Mouse (Mus musculus) kidney, postnatal 10 days (tissue): ENCODE results near the gene Olfr902.
"Not testable (repeated sequence)": the region's sequence is repeated elsewhere in the genome, so short reads cannot be mapped to it uniquely, and the experiment has no call there.

Experiments
- DNase-seq: peaks from one replicate; pipeline ENCODE4 v3.0.0; 2021; ENCODE audit warnings: mixed read lengths

Olfr902 gene

DNA sequence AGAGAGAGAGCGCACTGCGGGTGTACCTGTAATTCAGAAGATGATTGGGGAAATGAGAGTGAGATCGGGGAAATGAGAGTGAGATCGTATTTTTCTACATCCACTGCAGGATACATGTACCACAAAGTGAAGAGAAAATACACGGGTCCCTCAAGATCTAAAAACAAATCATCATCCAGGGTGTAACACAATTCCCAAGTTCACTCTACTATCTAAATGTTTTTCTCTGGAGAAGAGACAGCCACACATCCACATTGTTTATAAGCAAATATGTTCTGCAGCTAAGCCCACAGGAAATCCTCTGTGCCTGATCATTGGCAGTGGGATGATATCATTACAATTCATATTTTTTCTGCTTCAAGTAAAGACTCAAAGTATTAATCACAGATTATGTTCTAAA lies at the start of gene Olfr902:
Olfr902 (plus strand) TSS at position 301 of the 400 bp plus-strand sequence.
- no peak for DNase-seq

DNA sequence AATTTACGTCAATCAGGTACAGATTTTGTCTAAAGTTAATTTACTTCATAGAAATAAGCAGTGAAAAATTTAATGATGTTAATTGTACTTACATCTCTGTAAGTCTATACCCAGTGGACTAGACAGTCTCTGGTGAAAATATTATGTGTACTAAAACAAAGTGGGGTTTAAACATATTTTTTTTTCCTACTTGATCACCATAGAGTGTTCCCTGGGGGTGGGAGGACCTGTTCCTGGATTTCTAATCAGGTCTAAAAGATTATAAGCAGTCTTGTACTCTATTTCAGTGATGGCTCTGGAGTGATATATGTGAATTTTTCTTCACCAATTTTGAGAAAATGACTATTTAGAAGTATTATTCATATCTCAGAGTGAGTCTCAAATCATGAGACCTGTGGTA lies 46.1 kb upstream of the Olfr902 start, which contains the start of gene Olfr147:
Olfr147 (plus strand) TSS at position 301 of the 400 bp plus-strand sequence.
- no peak for DNase-seq

DNA sequence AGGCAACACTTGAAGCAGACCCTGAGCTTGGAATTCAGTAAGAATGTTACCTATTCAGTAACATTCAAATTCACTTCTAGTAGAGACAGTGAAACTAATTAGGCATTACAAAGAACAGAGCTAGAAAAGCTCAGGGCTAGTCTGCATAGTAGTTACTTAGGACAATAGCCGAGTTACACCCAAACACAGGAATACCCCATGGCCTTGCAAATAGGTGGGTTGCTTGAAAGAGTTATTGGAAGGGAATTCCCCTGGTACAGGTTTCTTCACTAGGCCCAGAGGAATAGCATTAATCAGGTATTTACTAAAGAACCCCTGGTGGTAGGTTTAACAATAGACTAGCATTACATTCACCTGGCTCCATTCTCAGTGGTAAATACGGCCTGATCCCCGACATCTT lies 40.0 kb upstream of the Olfr902 start:
- DNase-seq: not testable (repeated sequence)

DNA sequence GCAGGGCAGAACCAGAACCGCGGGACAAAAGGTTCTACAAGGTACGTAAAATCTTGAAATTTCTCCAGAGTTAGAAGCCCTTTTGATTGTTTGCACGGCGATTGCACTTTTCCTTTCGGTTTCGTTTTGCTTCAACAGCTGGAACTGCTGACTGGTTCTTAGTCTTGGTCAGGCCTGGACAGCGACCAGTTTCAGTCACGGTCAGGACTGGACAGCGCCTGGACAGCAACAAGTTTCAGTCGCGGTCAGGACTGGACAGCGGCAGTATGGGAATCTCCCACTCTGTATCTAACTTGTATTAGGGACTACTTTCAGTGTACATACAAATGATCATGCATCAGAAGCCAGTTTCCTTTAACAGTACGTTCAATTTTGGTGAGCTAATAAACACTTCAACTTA lies 34.0 kb upstream of the Olfr902 start:
- DNase-seq: peak; percentile 50

DNA sequence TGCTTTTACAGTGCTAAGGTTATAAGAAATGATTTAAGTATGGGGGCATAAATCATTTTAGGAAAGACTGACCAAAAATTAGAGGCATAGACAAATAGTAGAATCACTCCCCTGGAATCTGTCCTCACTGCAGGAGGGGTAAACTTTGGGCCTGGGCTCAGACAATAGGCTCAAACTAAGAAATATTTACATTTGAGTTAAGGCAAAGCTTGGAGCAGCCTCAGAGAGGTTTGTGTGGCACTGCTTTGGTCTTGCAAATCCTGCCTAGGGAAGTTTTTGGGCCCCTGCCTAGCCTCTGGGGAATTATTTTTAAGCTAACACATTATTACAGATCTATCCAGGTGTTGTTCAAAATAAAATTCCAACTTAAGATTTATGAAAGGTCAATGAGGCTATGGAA lies 23.7 kb upstream of the Olfr902 start:
- no peak for DNase-seq

DNA sequence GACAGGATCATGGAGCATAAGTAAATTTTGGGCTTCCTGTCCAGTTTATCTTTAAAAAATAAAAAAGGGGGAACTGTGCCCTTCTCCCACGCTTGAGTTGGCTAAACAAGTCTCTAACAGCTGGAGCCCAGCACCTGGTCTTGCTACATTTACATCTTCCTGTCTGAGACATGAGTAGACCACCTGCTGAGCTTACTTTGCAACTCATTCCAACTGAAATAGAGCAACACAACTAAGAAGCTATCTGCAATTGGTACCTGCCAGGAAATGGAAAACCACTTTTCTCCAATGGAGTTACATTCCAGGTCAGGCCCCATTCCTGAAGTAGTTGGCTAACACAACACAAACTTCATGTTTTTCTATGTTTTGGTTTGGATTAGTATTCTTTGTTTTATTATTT lies 20.4 kb upstream of the Olfr902 start:
- no peak for DNase-seq

DNA sequence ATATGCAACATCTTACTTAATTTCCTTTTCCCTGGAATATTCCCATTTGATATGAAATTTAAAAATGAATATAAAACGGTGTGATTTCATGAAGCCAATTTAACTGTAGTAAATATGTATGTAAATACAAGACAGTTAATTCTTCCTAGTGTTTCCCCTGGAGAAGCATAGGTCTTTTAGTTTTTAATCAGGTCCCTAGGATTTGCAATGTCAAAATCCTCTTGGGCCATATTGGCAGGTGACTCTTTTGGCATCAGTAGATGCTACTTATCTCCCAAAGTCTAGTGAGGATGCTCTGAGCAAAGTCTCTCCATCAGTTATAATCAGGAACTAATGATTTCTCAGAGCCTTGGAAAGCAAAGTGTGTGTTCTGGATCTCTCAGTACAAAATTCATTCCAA lies 18.3 kb upstream of the Olfr902 start, which contains the start of gene Olfr901:
Olfr901 (plus strand) TSS at position 301 of the 400 bp plus-strand sequence.
- no peak for DNase-seq

DNA sequence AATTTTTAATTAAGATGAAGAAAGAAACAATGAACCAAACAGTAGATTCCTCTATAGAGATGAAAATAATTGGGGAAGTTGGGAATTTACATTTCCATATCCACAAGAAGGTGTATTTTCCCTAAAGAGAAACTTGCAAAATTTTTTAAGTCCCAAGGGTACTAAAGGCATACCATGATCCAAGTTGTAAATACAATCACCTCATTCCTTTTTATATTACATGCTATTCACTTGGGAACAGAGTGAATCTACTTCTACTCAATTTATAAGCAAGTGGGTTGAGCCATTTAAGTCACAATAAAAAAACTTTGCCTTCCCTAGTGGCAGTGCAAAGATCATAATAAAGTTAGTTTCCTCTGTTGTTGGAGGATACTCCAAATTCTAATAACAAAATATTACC lies 15.4 kb downstream of the Olfr902 start, which contains the start of gene Olfr904:
Olfr904 (plus strand) TSS at position 301 of the 400 bp plus-strand sequence.
- DNase-seq: no peak

DNA sequence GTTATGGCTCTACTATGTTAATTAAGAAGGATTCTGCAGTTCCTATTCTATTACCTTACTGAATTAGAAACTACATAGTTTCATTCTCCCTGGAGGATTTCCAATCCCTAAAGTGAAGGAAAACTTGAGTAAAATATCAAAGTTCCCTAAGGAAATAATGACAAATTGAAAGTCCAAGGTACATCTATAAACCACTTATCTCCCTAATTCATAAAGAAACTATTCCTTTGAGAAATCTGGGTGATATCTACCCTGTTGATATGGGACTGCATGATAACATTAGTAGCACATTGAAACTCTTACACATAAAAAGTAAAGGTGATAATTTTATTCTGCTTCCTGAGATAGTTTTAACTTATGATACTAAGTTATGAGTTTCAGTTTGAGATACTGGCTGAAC lies 23.4 kb downstream of the Olfr902 start, which contains the start of gene Olfr905:
Olfr905 (plus strand) TSS at position 301 of the 400 bp plus-strand sequence.
- DNase-seq: no peak

DNA sequence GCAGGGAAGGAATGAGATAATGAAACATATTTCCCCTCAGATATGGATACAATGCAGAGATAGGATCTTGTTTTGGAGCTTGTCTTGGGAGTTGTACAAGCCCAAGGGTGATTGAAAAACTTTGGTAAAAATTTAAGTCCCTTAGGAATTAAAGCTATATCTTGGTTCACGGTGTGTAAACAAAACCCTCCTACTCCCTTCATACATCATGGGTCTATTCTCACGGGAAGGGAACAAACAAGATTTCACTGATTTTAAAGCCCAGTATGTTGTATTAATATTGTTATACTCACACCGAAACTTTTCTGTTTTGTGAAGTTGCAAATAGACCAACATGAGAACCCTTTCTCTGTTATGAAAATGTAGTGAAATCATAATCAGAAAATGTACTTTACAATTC lies 39.3 kb downstream of the Olfr902 start, which contains the start of gene Olfr906:
Olfr906 (plus strand) TSS at position 301 of the 400 bp plus-strand sequence.
- no peak for DNase-seq

DNA sequence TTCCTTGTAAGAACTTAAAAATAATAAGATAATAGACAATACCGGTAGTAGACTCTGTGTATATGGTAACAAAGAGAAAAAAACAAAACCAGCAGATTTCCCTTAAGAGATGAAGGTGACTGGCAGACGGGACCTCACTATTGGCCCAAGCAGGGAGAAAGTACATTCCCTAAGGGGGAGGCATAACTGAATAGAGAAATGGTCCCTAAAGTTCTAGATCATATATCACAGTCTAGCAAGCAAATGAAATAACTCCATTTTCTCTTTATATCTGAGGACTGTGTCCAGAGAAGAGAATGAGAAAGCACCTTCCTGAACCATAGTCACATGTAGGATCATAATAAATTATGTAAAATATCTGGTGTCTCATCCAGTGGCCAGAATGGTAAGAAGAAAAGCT lies 48.0 kb downstream of the Olfr902 start, which contains the start of gene Olfr907:
Olfr907 (plus strand) TSS at position 301 of the 400 bp plus-strand sequence.
- no peak for DNase-seq
